Mouse (Mus musculus) hindbrain, embryonic 14.5 days (tissue): ENCODE data around the gene Pef1. TPM values are rescaled to one million over a fixed set of nuclear protein-coding genes. Genes with fewer than 3 reads are reported as not detected.

Experiments
- ATAC-seq: fragments of 200-750 bp; cut with Nextera tagmentation; 2 replicates; pipeline ENCODE4 v1.8.0; 2017; ENCODE audit warnings: moderate number of reproducible peaks, mild to moderate bottlenecking, moderate TSS enrichment, moderate library complexity; ENCODE audit not compliant: low FRiP score
- DNase-seq: peaks from one replicate; pipeline ENCODE4 v3.0.0-alpha.2; 2015; ENCODE audit warnings: low spot score
- H3K27ac ChIP-seq: fragments of 300-500 bp; sonication (generic); 2 replicates; pipeline ENCODE4 v1.5.1; 2014; ENCODE audit warnings: mild to moderate bottlenecking, moderate library complexity
- H3K27me3 ChIP-seq: fragments of 300-500 bp; sonication (generic); 2 replicates; pipeline ENCODE4 v1.6.1; 2014; ENCODE audit warnings: mild to moderate bottlenecking, low read length, mixed read lengths; ENCODE audit not compliant: control insufficient read depth, insufficient read depth
- H3K36me3 ChIP-seq: fragments of 300-500 bp; sonication (generic); replicated peaks from 2 replicates; pipeline ENCODE4 v1.6.1; 2014; ENCODE audit not compliant: control insufficient read depth, insufficient read depth
- H3K4me1 ChIP-seq: fragments of 300-500 bp; sonication (generic); replicated peaks from 2 replicates; pipeline ENCODE4 v1.6.1; 2014; ENCODE audit warnings: antibody characterized with exemption, low read length, mixed read lengths; ENCODE audit not compliant: control insufficient read depth, insufficient read depth
- H3K4me2 ChIP-seq: fragments of 300-500 bp; sonication (generic); replicated peaks from 2 replicates; pipeline ENCODE4 v1.6.1; 2014; ENCODE audit warnings: mild to moderate bottlenecking, moderate library complexity
- H3K4me3 ChIP-seq: fragments of 300-500 bp; sonication (generic); replicated peaks from 2 replicates; pipeline ENCODE4 v1.5.1; 2014; ENCODE audit warnings: mild to moderate bottlenecking, low read length
- H3K9ac ChIP-seq: fragments of 300-500 bp; sonication (generic); 2 replicates; pipeline ENCODE4 v1.6.1; 2014
- H3K9me3 ChIP-seq: fragments of 300-500 bp; sonication (generic); 2 replicates; pipeline ENCODE4 v1.6.1; 2016; ENCODE audit warnings: low read length; ENCODE audit not compliant: control insufficient read depth
- WGBS: fragments of 180-500 bp; shearing (Covaris S2); extraction: QIAGEN DNeasy Blood & Tissue Kit; methylation state at CpG from one replicate; pipeline ENCODE4 v1.1.7; 2014; 5-methylcytosine and 5-hydroxymethylcytosine counted together
- polyA plus RNA-seq: library from polyadenylated mRNA; unstranded; fragments of >200 nt; fragmentation: Nextera tagmentation; extraction: Ambion mirVana; gene quantifications from 2 replicates; pipeline ENCODE4 v1.2.1, GENCODE M21; 2014

Pef1 gene
- polyA plus RNA-seq, 1 experiment from 2014 or later = 66.0 TPM

- Histone ChIP-seq H3K27ac (peak overlapping the region; percentile 70), H3K9ac (peak overlapping the region; percentile 69), H3K27me3 (no peaks in the 10 kb centered on the region; the same call in 1 of the 2 replicates), H3K36me3 (no peaks in the 10 kb centered on the region), H3K4me2 (peak overlapping the region; percentile 72), H3K4me3 (peak overlapping the region; percentile 67), H3K4me1 (peaks cover 16% of the 10 kb centered on the region; the same call in 1 of the 2 replicates), H3K9me3 (no peaks in the 10 kb centered on the region)
- DNase-seq (peak; percentile 100), ATAC-seq (peak; percentile 95)
- 2% methylated on average over 39 of the region's 39 CpGs for WGBS
Measured at GRCm38 (mm10) chr4:130107444-130108131, 5.2 kb downstream of the Pef1 start.

- H3K27me3 ChIP-seq = no peaks in the 10 kb centered on the region; the same call in 1 of the 2 replicates
- 84% methylated on average over 3 of the region's 3 CpGs for WGBS
- no peak overlapping the region for H3K4me2 ChIP-seq
- H3K4me3 ChIP-seq = no peak overlapping the region
- ATAC-seq (no peak), DNase-seq (no peak)
- H3K36me3 ChIP-seq = no peaks in the 10 kb centered on the region
- H3K4me1 ChIP-seq = peaks cover 16% of the 10 kb centered on the region; the same call in 1 of the 2 replicates
- no peak overlapping the region for H3K27ac ChIP-seq
- H3K9me3 ChIP-seq = no peaks in the 10 kb centered on the region
- no peak overlapping the region for H3K9ac ChIP-seq
Measured at GRCm38 (mm10) chr4:130108929-130109328, 6.6 kb downstream of the Pef1 start.

- DNase-seq = no peak
- Histone ChIP-seq H3K4me1 (peaks cover 16% of the 10 kb centered on the region; the same call in 1 of the 2 replicates), H3K9me3 (no peaks in the 10 kb centered on the region), H3K36me3 (no peaks in the 10 kb centered on the region), H3K4me2 (no peak overlapping the region), H3K27me3 (no peaks in the 10 kb centered on the region; the same call in 1 of the 2 replicates), H3K9ac (no peak overlapping the region), H3K27ac (no peak overlapping the region), H3K4me3 (no peak overlapping the region)
- ATAC-seq = no peak
- WGBS = 92% methylated on average over 9 of the region's 9 CpGs
Measured at GRCm38 (mm10) chr4:130109666-130110065, 7.3 kb downstream of the Pef1 start.

- Histone ChIP-seq H3K4me3 (no peak overlapping the region), H3K27me3 (no peaks in the 10 kb centered on the region)
- no peak for ATAC-seq
Measured at GRCm38 (mm10) chr4:130110091-130110490, 7.7 kb downstream of the Pef1 start.

GRCm38 (mm10) chr4:130112299-130112698, 9.9 kb downstream of the Pef1 start:
- no peak for DNase-seq
- no peak overlapping the region for H3K9ac ChIP-seq
- H3K4me1 ChIP-seq = peaks cover 11% of the 10 kb centered on the region; the same call in 1 of the 2 replicates
- H3K36me3 ChIP-seq = peaks cover 8% of the 10 kb centered on the region; the same call in 1 of the 2 replicates
- ATAC-seq = no peak
- H3K4me2 ChIP-seq = no peak overlapping the region
- H3K4me3 ChIP-seq = no peak overlapping the region
- H3K27me3 ChIP-seq = no peaks in the 10 kb centered on the region
- no peaks in the 10 kb centered on the region for H3K9me3 ChIP-seq
- H3K27ac ChIP-seq = no peak overlapping the region
- 87% methylated on average over 7 of the region's 7 CpGs for WGBS

More at GRCm38 (mm10) chr4:130110091-130110490, 7.7 kb downstream of the Pef1 start:
- H3K4me2 ChIP-seq = no peak overlapping the region
- DNase-seq = no peak
- no peak overlapping the region for H3K9ac ChIP-seq
- no peaks in the 10 kb centered on the region for H3K36me3 ChIP-seq
- peaks cover 16% of the 10 kb centered on the region; the same call in 1 of the 2 replicates for H3K4me1 ChIP-seq
- WGBS = 90% methylated on average over 7 of the region's 7 CpGs
- no peaks in the 10 kb centered on the region for H3K9me3 ChIP-seq
- H3K27ac ChIP-seq = no peak overlapping the region

- Histone ChIP-seq H3K4me3 (no peak overlapping the region), H3K9ac (no peak overlapping the region), H3K27ac (no peak overlapping the region), H3K36me3 (peaks cover 8% of the 10 kb centered on the region; the same call in 1 of the 2 replicates), H3K4me1 (peaks cover 11% of the 10 kb centered on the region; the same call in 1 of the 2 replicates), H3K9me3 (no peaks in the 10 kb centered on the region), H3K27me3 (no peaks in the 10 kb centered on the region), H3K4me2 (no peak overlapping the region)
- ATAC-seq (no peak), DNase-seq (no peak)
- WGBS = 97% methylated on average over 1 of the region's 1 CpGs
Measured at GRCm38 (mm10) chr4:130112732-130113131, 10.4 kb downstream of the Pef1 start.

- ATAC-seq (no peak), DNase-seq (no peak)
- Histone ChIP-seq H3K4me3 (no peak overlapping the region), H3K36me3 (peaks cover 49% of the 10 kb centered on the region), H3K9ac (no peak overlapping the region), H3K27ac (no peak overlapping the region), H3K4me1 (no peaks in the 10 kb centered on the region), H3K27me3 (no peaks in the 10 kb centered on the region), H3K9me3 (no peaks in the 10 kb centered on the region), H3K4me2 (no peak overlapping the region)
- WGBS = 71% methylated on average over 4 of the region's 4 CpGs
Measured at GRCm38 (mm10) chr4:130120752-130121151, 18.4 kb downstream of the Pef1 start.

GRCm38 (mm10) chr4:130121560-130121959, 19.2 kb downstream of the Pef1 start:
- Histone ChIP-seq H3K36me3 (peaks cover 56% of the 10 kb centered on the region), H3K9me3 (no peaks in the 10 kb centered on the region), H3K4me3 (no peak overlapping the region), H3K4me2 (no peak overlapping the region), H3K27me3 (no peaks in the 10 kb centered on the region), H3K9ac (no peak overlapping the region), H3K27ac (no peak overlapping the region), H3K4me1 (no peaks in the 10 kb centered on the region)
- DNase-seq (no peak), ATAC-seq (no peak)
- WGBS = 78% methylated on average over 8 of the region's 8 CpGs

GRCm38 (mm10) chr4:130123020-130123419, 20.7 kb downstream of the Pef1 start:
- peaks cover 69% of the 10 kb centered on the region for H3K36me3 ChIP-seq

More at GRCm38 (mm10) chr4:130123020-130123419, 20.7 kb downstream of the Pef1 start:
- no peak overlapping the region for H3K27ac ChIP-seq
- WGBS = 87% methylated on average over 5 of the region's 5 CpGs
- no peak for ATAC-seq
- no peak for DNase-seq
- H3K9me3 ChIP-seq = no peaks in the 10 kb centered on the region
- H3K4me2 ChIP-seq = no peak overlapping the region
- no peak overlapping the region for H3K4me3 ChIP-seq
- no peak overlapping the region for H3K9ac ChIP-seq
- H3K4me1 ChIP-seq = no peaks in the 10 kb centered on the region
- H3K27me3 ChIP-seq = no peaks in the 10 kb centered on the region
